Mouse (Mus musculus): Measurements from ENCODE around the gene Vapb.
"Not testable (repeated sequence)": the region's sequence is repeated elsewhere in the genome, so short reads cannot be mapped to it uniquely, and the experiment has no call there.

The Vapb gene

GRCm38 (mm10) chr2:173737222-173737989, at the start of gene Vapb:
TSS of gene Vapb (plus strand) at chr2:173737511.
- DNase-seq (ENCODE audit: low read depth, low spot score), result peak; percentile 96

GRCm38 (mm10) chr2:173689835-173690234, 47.5 kb upstream of the Vapb start:
- no peak for DNase-seq (ENCODE audit: low read depth, low spot score)

- DNase-seq (ENCODE audit: low read depth, low spot score), result no peak
Measured at GRCm38 (mm10) chr2:173691748-173692147, 45.6 kb upstream of the Vapb start.

GRCm38 (mm10) chr2:173692693-173693092, 44.6 kb upstream of the Vapb start:
- no peak for DNase-seq (ENCODE audit: low read depth, low spot score)

GRCm38 (mm10) chr2:173698850-173699249, 38.5 kb upstream of the Vapb start:
- DNase-seq (ENCODE audit: low read depth, low spot score), result no peak

- no peak for DNase-seq (ENCODE audit: low read depth, low spot score)
Measured at GRCm38 (mm10) chr2:173702096-173702866, 35.0 kb upstream of the Vapb start.

- DNase-seq (ENCODE audit: low read depth, low spot score), result no peak
Measured at GRCm38 (mm10) chr2:173702867-173703237, 34.5 kb upstream of the Vapb start.

- DNase-seq (ENCODE audit: low read depth, low spot score), result no peak
Measured at GRCm38 (mm10) chr2:173705827-173706551, 31.3 kb upstream of the Vapb start.

- not testable (repeated sequence) for DNase-seq (ENCODE audit: low read depth, low spot score)
Measured at GRCm38 (mm10) chr2:173707626-173708025, 29.7 kb upstream of the Vapb start.

- peak; percentile 49 for DNase-seq (ENCODE audit: low read depth, low spot score)
Measured at GRCm38 (mm10) chr2:173710193-173710592, 27.1 kb upstream of the Vapb start.

GRCm38 (mm10) chr2:173712656-173713055, 24.7 kb upstream of the Vapb start:
- no peak for DNase-seq (ENCODE audit: low read depth, low spot score)

- DNase-seq (ENCODE audit: low read depth, low spot score), result no peak
Measured at GRCm38 (mm10) chr2:173713241-173713640, 24.1 kb upstream of the Vapb start.

- DNase-seq (ENCODE audit: low read depth, low spot score), result no peak
Measured at GRCm38 (mm10) chr2:173714620-173715218, 22.6 kb upstream of the Vapb start.

GRCm38 (mm10) chr2:173716966-173717365, 20.3 kb upstream of the Vapb start:
- no peak for DNase-seq (ENCODE audit: low read depth, low spot score)

- not testable (repeated sequence) for DNase-seq (ENCODE audit: low read depth, low spot score)
Measured at GRCm38 (mm10) chr2:173719115-173719514, 18.2 kb upstream of the Vapb start, which contains the start of gene 1700010B08Rik. TSS of gene 1700010B08Rik (plus strand) at chr2:173719415.

- DNase-seq (ENCODE audit: low read depth, low spot score), result no peak
Measured at GRCm38 (mm10) chr2:173722251-173722857, 15.0 kb upstream of the Vapb start.

- DNase-seq (ENCODE audit: low read depth, low spot score), result no peak
Measured at GRCm38 (mm10) chr2:173724382-173724781, 12.9 kb upstream of the Vapb start.

- no peak for DNase-seq (ENCODE audit: low read depth, low spot score)
Measured at GRCm38 (mm10) chr2:173724940-173725807, 12.1 kb upstream of the Vapb start.

GRCm38 (mm10) chr2:173725819-173726218, 11.5 kb upstream of the Vapb start:
- no peak for DNase-seq (ENCODE audit: low read depth, low spot score)

GRCm38 (mm10) chr2:173730444-173730966, 6.8 kb upstream of the Vapb start:
- peak; percentile 56 for DNase-seq (ENCODE audit: low read depth, low spot score)

All from R1 (cell line).